Mouse (Mus musculus) mesoderm, embryonic 11.5 days (tissue): Measurements from ENCODE around the gene 4930518I15Rik.
A peak's percentile ranks its signal among the peaks of the same experiment; 100 is the strongest.
"Not testable (repeated sequence)": the region's sequence is repeated elsewhere in the genome, so short reads cannot be mapped to it uniquely, and the experiment has no call there.

Experiments
- DNase-seq: peaks from one replicate; pipeline ENCODE4 v3.0.0-alpha.2; 2012; ENCODE audit warnings: low read depth, low spot score

Gene 4930518I15Rik

DNA sequence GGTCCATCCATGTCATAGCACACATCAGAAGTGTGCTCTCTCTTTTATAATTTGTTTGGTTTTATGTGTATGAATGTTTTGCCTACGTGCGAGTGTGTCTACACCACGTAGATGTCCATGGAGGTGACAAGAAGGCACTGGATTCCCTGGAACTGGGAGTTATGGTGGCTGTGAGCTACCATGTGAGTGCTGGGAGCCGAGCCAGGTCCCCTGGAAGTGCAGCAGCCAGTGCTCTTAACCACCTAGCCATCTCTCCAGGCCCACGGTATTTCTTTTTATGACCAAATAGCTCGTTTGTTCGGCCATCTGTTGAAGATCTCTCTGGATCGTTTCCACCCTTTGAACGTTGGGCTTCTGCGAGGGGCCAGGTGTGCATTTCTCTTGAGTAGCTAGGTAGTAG lies 14.4 kb downstream of the 4930518I15Rik start:
- no peak for DNase-seq

- DNase-seq, result no peak
These were observed 15.0 kb downstream of the 4930518I15Rik start for GRCm38 (mm10) chr2:156842711-156843110.

DNA sequence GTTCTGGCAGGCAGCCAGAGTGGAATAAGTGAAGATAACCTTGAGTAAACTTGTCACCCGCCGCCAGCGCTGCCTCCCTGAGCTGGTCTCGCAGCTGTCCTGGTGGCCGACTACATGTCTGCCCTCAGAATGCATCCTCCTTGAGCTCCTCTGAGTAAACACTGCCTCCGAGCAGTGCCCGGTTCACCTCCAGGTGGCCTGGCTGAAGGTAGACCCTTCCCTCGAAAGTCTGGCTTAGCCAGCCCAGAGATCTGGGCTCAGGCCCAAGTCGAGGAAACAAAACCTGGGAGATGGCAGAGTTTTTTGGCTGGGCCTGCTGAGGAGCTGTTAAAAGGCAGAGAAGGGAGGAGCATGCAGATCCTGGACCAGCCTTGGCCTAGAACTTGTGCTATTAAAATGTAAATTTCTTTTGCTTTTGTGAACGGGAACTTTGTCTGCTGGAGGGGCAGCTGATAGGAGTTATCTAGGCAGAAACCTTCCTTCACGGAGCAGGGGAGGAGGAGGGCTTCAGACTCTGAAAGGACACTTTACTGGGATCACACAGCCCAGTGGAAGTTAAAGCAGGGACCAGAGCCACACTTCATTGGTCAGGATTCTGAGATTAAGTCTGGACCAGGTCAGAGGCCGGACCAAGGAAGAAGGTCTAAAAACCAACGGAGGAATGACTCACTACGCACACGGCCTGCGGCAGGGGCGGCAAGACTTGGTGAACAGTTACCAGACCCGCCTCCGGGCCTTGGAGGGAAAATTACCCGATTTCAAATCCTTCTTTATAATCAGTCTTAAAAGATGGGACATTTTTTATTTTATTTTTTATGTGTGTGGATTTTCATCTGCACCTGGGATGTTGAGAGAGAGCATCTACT lies 15.7 kb downstream of the 4930518I15Rik start:
- peak; percentile 56 for DNase-seq

- DNase-seq, result peak; percentile 83
These were observed 16.5 kb downstream of the 4930518I15Rik start for GRCm38 (mm10) chr2:156841028-156841840.

DNA sequence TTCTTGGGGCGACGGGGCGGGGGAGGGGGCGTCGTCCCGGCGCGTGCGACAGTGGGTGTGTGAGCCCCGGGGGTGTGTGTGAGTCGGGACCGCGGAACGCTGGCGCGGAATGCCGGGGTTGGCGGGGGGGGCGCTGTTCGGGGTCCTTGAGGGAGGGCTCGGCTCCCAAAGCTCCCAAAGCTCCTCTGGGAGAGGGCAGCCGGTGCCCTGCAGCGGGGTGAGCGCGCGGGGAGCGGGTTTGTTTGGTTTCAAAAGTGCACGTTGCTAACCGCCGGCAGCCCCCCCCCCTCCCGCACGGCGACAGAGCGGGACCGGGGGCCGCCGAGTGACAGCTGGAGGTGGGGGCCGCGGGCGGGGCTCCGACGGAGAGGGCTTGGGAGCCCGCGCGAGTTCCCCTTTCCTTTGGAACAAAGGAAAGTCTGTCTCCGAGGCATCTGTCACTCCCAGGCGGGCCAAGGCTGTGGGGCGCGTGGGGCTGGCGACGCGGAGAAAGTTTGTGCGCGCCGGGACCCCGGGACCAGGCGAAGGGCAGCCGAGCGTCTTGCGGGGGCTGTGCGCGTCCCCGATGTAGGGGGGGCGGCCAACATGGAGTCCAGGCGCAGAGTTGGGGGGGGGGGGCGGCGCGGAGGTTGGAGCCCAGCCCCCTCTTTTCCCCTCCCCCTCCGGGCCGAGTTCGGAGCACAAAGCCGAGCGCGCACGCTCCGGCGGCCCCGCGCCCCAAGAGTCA lies 17.3 kb downstream of the 4930518I15Rik start:
- DNase-seq, result peak; percentile 71

- peak; percentile 97 for DNase-seq
These were observed 18.2 kb downstream of the 4930518I15Rik start, which contains the start of gene Tgif2 for GRCm38 (mm10) chr2:156839319-156840191. Gene Tgif2, plus strand, starts transcription at chr2:156840007.

DNA sequence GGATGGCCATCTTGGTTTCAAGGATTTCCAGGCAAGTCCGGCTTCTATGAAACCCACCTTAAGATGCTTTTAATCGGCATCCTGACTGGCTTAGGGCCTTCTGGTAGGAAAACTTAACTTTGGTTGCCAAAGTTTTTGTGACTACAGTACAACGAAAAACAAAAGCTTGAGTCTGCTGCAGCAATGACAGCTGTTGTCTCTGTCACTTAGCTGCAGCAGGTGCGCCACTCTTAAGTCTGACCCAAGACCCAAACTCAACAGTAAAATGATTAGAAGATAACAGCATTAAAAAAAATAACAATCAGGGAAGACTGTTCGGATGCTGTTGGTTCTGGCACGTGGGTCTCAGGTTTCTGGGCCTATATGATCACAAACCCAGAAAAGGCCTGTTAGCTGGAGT lies 18.9 kb downstream of the 4930518I15Rik start:
- DNase-seq, result no peak

DNA sequence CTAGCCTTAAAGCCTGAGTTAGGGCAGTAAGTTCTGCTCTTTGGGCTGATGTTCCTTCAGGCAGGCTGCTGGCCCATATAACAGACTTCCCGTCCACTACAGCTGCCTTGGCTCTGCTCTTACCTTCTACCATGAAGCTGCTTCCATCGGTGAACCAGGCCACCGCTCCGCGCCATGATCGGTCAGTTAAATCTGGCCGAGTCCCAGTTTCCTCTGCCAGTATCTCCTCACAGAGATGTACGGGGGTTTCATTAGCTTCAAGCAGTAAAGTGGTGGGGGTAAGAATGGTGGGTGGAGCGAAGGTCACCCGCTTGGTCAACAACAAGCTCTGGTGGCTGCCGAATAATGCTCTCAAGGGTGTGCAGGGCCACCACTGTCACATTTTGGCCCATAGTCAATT lies 23.4 kb downstream of the 4930518I15Rik start:
- no peak for DNase-seq

- DNase-seq, result not testable (repeated sequence)
These were observed 32.6 kb downstream of the 4930518I15Rik start for GRCm38 (mm10) chr2:156825128-156825527.

- DNase-seq, result no peak
These were observed 41.6 kb downstream of the 4930518I15Rik start for GRCm38 (mm10) chr2:156816116-156816515.

DNA sequence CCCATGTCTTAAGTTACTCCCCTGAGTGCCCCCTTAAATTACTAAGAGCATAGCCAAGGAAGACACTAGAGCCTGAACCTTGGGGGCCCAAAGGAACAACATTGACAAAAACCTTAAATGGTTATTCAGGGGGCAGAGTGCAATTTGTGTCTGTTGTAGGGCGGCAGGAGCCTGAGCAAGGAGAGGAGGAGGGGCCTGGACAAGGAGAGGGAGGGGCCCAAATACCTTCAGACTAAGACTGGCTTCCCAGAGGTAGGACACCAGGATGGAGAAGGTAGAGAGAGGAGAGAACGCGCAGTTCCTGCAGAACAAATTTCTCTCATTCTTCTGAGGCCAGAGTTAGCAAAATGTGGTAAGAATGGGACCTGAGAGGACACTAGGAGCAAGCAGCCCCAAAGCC lies 42.3 kb downstream of the 4930518I15Rik start:
- no peak for DNase-seq

GRCm38 (mm10) chr2:156814893-156815292 lies 42.9 kb downstream of the 4930518I15Rik start:
- no peak for DNase-seq

DNA sequence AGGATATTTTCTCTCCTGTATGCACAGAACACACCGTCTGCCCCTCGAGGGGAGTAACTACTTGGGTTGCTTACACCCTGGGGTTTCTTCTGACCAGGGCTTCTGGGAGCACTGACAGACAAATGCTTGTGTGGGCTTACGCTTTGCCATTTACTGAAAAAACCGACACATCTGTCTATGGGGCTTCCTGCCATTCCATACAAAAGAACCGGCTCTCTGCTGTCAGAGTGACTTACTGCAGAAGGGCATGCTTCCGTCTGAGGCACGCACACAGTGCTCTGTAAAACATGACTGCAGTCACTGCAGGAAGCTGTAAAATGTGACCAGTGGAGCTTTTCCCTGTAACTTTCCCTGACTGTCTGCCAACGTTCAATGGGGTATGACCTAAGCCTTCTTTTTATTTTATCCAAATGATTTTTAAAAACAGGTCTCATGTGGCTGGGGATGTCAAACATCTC lies 43.4 kb downstream of the 4930518I15Rik start:
- peak; percentile 74 for DNase-seq

DNA sequence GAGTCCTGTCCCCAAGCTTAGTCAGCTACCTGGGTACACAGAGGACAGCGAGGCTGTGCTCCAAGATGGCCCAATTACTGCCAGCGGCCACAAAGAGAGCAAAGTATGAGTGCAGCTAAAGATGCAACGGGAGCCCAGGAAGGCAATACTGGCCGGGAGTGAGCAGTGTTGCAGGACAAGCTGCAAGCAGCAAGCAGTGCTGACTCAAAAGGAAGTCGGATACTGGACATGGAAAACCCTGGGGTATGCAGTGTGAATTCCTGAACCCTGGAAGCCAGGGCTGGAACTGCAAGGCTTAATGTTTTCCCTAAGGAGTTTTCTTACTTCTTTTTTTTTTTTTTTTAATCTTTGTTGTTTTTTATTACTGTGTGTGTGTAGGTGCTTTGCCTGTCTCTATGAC lies 46.2 kb downstream of the 4930518I15Rik start:
- no peak for DNase-seq

GRCm38 (mm10) chr2:156810716-156811115 lies 47.0 kb downstream of the 4930518I15Rik start:
- no peak for DNase-seq

DNA sequence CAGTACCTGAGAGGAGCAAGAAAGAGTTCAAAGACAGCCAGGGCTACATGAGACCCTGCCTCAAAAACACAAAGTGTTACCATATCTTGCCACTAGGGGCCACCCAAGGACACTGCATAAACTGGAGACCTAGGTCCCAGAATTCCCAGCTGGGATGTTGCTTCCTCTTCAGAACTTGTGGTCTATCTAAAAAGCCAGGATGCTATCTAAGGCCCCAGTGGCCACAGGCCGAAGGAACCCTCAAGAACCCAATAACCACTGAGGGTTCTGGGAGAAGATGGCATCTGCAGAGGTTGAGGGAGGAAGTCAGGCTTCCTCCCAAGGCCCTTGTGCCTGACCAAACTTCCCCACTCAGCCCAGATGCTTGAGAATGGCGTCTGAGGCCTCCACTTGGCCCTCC lies 48.2 kb downstream of the 4930518I15Rik start:
- peak; percentile 83 for DNase-seq

- no peak for DNase-seq
These were observed 50.9 kb downstream of the 4930518I15Rik start for GRCm38 (mm10) chr2:156806886-156807285.
